In genomic region chr3:99253497-99254451, GRCm38 (mm10) we compare ENCODE assay signal across 8 mouse cellular contexts. TPM values are rescaled to one million over a fixed set of nuclear protein-coding genes. Genes with fewer than 3 reads are reported as not detected.
A peak's percentile ranks its signal among the peaks of the same experiment; 100 is the strongest.
DNase-seq lines count a peak whose midpoint lies in the region; ATAC-seq lines count a peak whose summit lies in the region.

No protein-coding gene starts in this region.

- H3K9ac ChIP-seq in heart, embryonic 11.5 days (ENCODE audit: low read depth, low read length), result peak overlapping the region; percentile 58
- no peak overlapping the region for H3K9ac ChIP-seq in midbrain, embryonic 16.5 days (ENCODE audit: low read depth, low read length)

- no peaks in the 10 kb centered on the region for H3K36me3 ChIP-seq in heart, embryonic 11.5 days (ENCODE audit: control insufficient read depth, insufficient read depth, low read length)
- peaks cover 31% of the 10 kb centered on the region for H3K36me3 ChIP-seq in limb, embryonic 10.5 days
- no peaks in the 10 kb centered on the region for H3K36me3 ChIP-seq in midbrain, embryonic 16.5 days (ENCODE audit: control insufficient read depth, insufficient read depth, low read length)

- no peaks in the 10 kb centered on the region for H3K9me3 ChIP-seq in heart, embryonic 11.5 days (replicated peaks; ENCODE audit: control insufficient read depth, low read length)
- H3K9me3 ChIP-seq in limb, embryonic 10.5 days (replicated peaks), result no peaks in the 10 kb centered on the region
- no peaks in the 10 kb centered on the region; the same call in 1 of the 2 replicates for H3K9me3 ChIP-seq in midbrain, embryonic 16.5 days (replicated peaks; ENCODE audit: control insufficient read depth, low read length, poor library complexity, severe bottlenecking)

- DNase-seq in right cerebral cortex, adult 18-20 months, result peak; percentile 13
- DNase-seq in right cerebral cortex, adult 2 months (ENCODE audit: low spot score in 2 of 2), result no peak
- DNase-seq in limb, embryonic 10.5 days (ENCODE audit: low spot score), result peak; percentile 77
- no peak for DNase-seq in frontal cortex, postnatal 25 days (ENCODE audit: low spot score in 2 of 2)
- DNase-seq in left cerebral cortex, adult 9 months (ENCODE audit: low spot score in 2 of 2), result no peak

- peak; percentile 24 for ATAC-seq in common myeloid progenitor, adult 5-6 weeks (replicated peaks; ENCODE audit: low read depth, poor library complexity, severe bottlenecking)
- peak; percentile 40; the same call in 1 of the 2 replicates for ATAC-seq in heart, embryonic 11.5 days (replicated peaks; ENCODE audit: insufficient number of reproducible peaks, low FRiP score, low TSS enrichment)
- ATAC-seq in midbrain, embryonic 16.5 days, result peak; percentile 66

- under 1% methylated on average over 69 of the region's 73 CpGs for WGBS in heart, embryonic 11.5 days (ENCODE audit: insufficient replicate concordance)
- WGBS in limb, embryonic 10.5 days, result under 1% methylated on average over 73 of the region's 73 CpGs
- under 1% methylated on average over 71 of the region's 73 CpGs for WGBS in midbrain, embryonic 16.5 days

- peaks cover 92% of the 10 kb centered on the region for H3K27me3 ChIP-seq in heart, embryonic 11.5 days (ENCODE audit: control insufficient read depth, insufficient read depth, low read length)
- H3K27me3 ChIP-seq in limb, embryonic 10.5 days (ENCODE audit: low read depth, poor library complexity, severe bottlenecking), result peaks cover 61% of the 10 kb centered on the region
- peaks cover 76% of the 10 kb centered on the region for H3K27me3 ChIP-seq in midbrain, embryonic 16.5 days (ENCODE audit: control insufficient read depth, insufficient read depth, low read depth, low read length)

- H3K4me3 ChIP-seq in heart, embryonic 11.5 days (ENCODE audit: low read depth, low read length), result peak overlapping the region; percentile 50
- H3K4me3 ChIP-seq in limb, embryonic 10.5 days, result peak overlapping the region; percentile 88
- H3K4me3 ChIP-seq in midbrain, embryonic 16.5 days (ENCODE audit: low read depth, low read length), result peak overlapping the region; percentile 30

- H3K27ac ChIP-seq in heart, embryonic 11.5 days (ENCODE audit: low read depth, low read length), result no peak overlapping the region
- H3K27ac ChIP-seq in limb, embryonic 10.5 days, result peak overlapping the region; percentile 99
- H3K27ac ChIP-seq in midbrain, embryonic 16.5 days (ENCODE audit: low read length), result no peak overlapping the region

- peaks cover 7% of the 10 kb centered on the region; the same call in 1 of the 2 replicates for H3K4me1 ChIP-seq in heart, embryonic 11.5 days (ENCODE audit: control insufficient read depth, insufficient read depth, low read length)
- peaks cover 55% of the 10 kb centered on the region for H3K4me1 ChIP-seq in limb, embryonic 10.5 days
- H3K4me1 ChIP-seq in midbrain, embryonic 16.5 days (ENCODE audit: control insufficient read depth, insufficient read depth, low read length), result peaks cover 6% of the 10 kb centered on the region; the same call in 1 of the 2 replicates

- peak overlapping the region; percentile 88 for H3K4me2 ChIP-seq in heart, embryonic 11.5 days
- peak overlapping the region; percentile 53 for H3K4me2 ChIP-seq in midbrain, embryonic 16.5 days (ENCODE audit: low read length)

RNA-seq across cellular contexts. Expression of gene Tbx15, which starts 13.6 kb away (rescaled TPM):
- not detected in 2 replicates for total RNA-seq in common myeloid progenitor, adult 5-6 weeks (2017)
- 0.21 and 0.40 TPM in 2 replicates for polyA plus RNA-seq in heart, embryonic 11.5 days (2014; fragmentation: Nextera tagmentation; extraction: Ambion mirVana)
- polyA plus RNA-seq in limb, embryonic 10.5 days (2016; fragmentation: Nextera tagmentation; extraction: Ambion mirVana), result 25.8 and 41.2 TPM in 2 replicates
- polyA plus RNA-seq in midbrain, embryonic 16.5 days (2015; fragmentation: Nextera tagmentation; extraction: Ambion mirVana), result 0.45 and 0.68 TPM in 2 replicates

Comparison
In these comparisons a context has a peak if more than half of its experiments do, and no peak if none do; other contexts are left out.
1. DNase-seq: peak in right cerebral cortex, adult 18-20 months (single experiment) and limb, embryonic 10.5 days (single experiment); none in right cerebral cortex, adult 2 months (0 of 2), frontal cortex, postnatal 25 days (0 of 2) and left cerebral cortex, adult 9 months (0 of 2).
2. H3K4me3 ChIP-seq: peak in every context shown above with its lines; median percentile 88 in limb, embryonic 10.5 days; 50 in heart, embryonic 11.5 days; 30 in midbrain, embryonic 16.5 days.
3. RNA of gene Tbx15, which starts 13.6 kb away (polyA plus RNA-seq): 25.8 to 41.2 TPM in limb, embryonic 10.5 days; 0.45 to 0.68 TPM in midbrain, embryonic 16.5 days and 0.21 to 0.40 TPM in heart, embryonic 11.5 days; every median in the first group is over 10 times any median in the second.
4. Peak in every context shown above with its lines, with median percentiles within 50 percentile points of each other: ATAC-seq.